Mouse (Mus musculus) embryonic facial prominence, embryonic 10.5 days (tissue): Measurements from ENCODE around the gene Cxcl10. TPM values are rescaled to one million over a fixed set of nuclear protein-coding genes. Genes with fewer than 3 reads are reported as not detected.

Source experiments
- DNase-seq: peaks from one replicate; pipeline ENCODE4 v3.0.0-alpha.2; 2017; ENCODE audit warnings: low spot score
- H3K27ac ChIP-seq: fragments of 300-500 bp; sonication (generic); replicated peaks from 2 replicates; pipeline ENCODE4 v1.5.1; 2016; ENCODE audit warnings: mild to moderate bottlenecking
- H3K27me3 ChIP-seq: fragments of 300-500 bp; sonication (generic); replicated peaks from 2 replicates; pipeline ENCODE4 v1.6.1; 2016; ENCODE audit warnings: low read depth, mild to moderate bottlenecking; ENCODE audit not compliant: poor library complexity, severe bottlenecking
- H3K36me3 ChIP-seq: fragments of 300-500 bp; sonication (generic); replicated peaks from 2 replicates; pipeline ENCODE4 v1.6.1; 2016; ENCODE audit warnings: mild to moderate bottlenecking, moderate library complexity
- H3K4me1 ChIP-seq: fragments of 300-500 bp; sonication (generic); 2 replicates; pipeline ENCODE4 v1.6.1; 2016
- H3K4me3 ChIP-seq: fragments of 300-500 bp; sonication (generic); 2 replicates; pipeline ENCODE4 v1.5.1; 2016; ENCODE audit warnings: mild to moderate bottlenecking, moderate library complexity
- H3K9me3 ChIP-seq: fragments of 300-500 bp; sonication (generic); 2 replicates; pipeline ENCODE4 v1.6.1; 2016; ENCODE audit warnings: mild to moderate bottlenecking
- WGBS: fragments of 180-500 bp; shearing (Covaris S2); methylation state at CpG from one replicate; pipeline ENCODE4 v1.1.7; 2016; 5-methylcytosine and 5-hydroxymethylcytosine counted together
- polyA plus RNA-seq: library from polyadenylated mRNA; unstranded; fragments of >200 nt; fragmentation: Nextera tagmentation; extraction: Ambion mirVana; gene quantifications from 2 replicates; pipeline ENCODE4 v1.2.1, GENCODE M21; 2016

Cxcl10 gene
- polyA plus RNA-seq, 1 experiment from 2014 or later = 0.14 TPM

DNA sequence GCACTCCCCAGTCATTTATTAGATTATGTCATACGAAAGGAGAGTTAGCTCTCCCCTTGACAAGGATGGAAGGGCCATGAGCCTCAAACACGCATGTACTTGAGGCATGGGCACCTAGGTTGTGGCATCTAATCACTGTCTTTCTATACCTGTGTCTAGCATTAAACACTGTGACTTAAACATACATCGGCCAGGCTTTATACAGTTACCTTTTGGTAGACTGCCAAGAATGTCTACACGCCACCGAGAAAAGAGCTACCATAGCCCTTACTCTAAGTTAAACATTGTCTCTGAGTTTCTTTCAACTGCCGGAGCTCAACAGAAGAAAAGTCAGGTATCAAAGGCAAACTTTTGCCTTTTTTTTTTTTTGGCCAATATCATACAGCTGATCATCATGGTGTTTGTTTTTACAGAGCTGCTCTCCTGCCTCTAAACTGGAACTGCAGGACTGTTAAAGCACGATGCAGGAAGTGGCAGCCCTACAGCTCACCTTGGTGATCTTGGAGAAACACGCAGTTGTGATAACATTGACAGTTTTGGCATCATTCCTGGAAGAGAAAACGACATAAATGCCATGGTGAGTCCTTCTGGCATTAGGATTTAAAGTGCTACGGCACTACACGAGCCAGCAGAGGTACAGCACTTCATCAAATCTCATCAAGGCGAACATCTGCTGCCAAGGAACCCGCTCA, 46.4 kb downstream of the Cxcl10 start:
- Histone ChIP-seq H3K27ac (no peak overlapping the region), H3K27me3 (no peaks in the 10 kb centered on the region), H3K9me3 (no peaks in the 10 kb centered on the region), H3K4me1 (no peaks in the 10 kb centered on the region), H3K36me3 (peaks cover 98% of the 10 kb centered on the region), H3K4me3 (no peak overlapping the region)
- 92% methylated on average over 13 of the region's 13 CpGs for WGBS
- DNase-seq = no peak

Other genes with a start within 250 kb of the Cxcl10 start
- 36.8 and 38.0 TPM in 2 replicates for gene Uso1, start 211.0 kb downstream of the Cxcl10 start, polyA plus RNA-seq
- gene U90926, start 133.5 kb downstream of the Cxcl10 start, polyA plus RNA-seq = not detected in 2 replicates
- 0.45 TPM in 1 of 2 replicates, not detected in the other for gene Ppef2, start 92.6 kb downstream of the Cxcl10 start, polyA plus RNA-seq
- 1.9 and 3.2 TPM in 2 replicates for gene Naaa, start 70.7 kb downstream of the Cxcl10 start, polyA plus RNA-seq
- 53.2 and 55.9 TPM in 2 replicates for gene Sdad1, start 38.4 kb downstream of the Cxcl10 start, polyA plus RNA-seq
- not detected in 2 replicates for gene Cxcl9, start 20.8 kb downstream of the Cxcl10 start, polyA plus RNA-seq
- 1.4 and 1.6 TPM in 2 replicates for gene Art3, start 17.1 kb downstream of the Cxcl10 start, polyA plus RNA-seq
- 72.6 and 76.2 TPM in 2 replicates for gene Nup54, start 86.3 kb upstream of the Cxcl10 start, polyA plus RNA-seq
- 7.1 and 7.6 TPM in 2 replicates for gene Scarb2, start 157.9 kb upstream of the Cxcl10 start, polyA plus RNA-seq
- not detected in 2 replicates for gene Fam47e, start 206.2 kb upstream of the Cxcl10 start, polyA plus RNA-seq